Mouse (Mus musculus) layer of hippocampus, postnatal 36 days (tissue): Measurements from ENCODE around the gene Uqcr10. TPM values are rescaled to one million over a fixed set of nuclear protein-coding genes. Genes with fewer than 3 reads are reported as not detected.

Experiments
- DNase-seq, 2 experiments: peaks; one replicate each; pipeline ENCODE4 v3.0.0; 2022
- total RNA-seq, 2 experiments: library from RNA; stranded (reverse); gene quantifications; 2 replicates each; pipeline ENCODE4 v1.2.3; 2021

The Uqcr10 gene
- total RNA-seq, 2 experiments from 2014 or later, result 370 to 401 TPM

- no peak for DNase-seq
Observed at GRCm38 (mm10) chr11:4675126-4675562, 29.0 kb downstream of the Uqcr10 start.

GRCm38 (mm10) chr11:4674593-4674992, 29.5 kb downstream of the Uqcr10 start:
- no peak for DNase-seq

GRCm38 (mm10) chr11:4671736-4672135, 32.4 kb downstream of the Uqcr10 start:
- no peak for DNase-seq

- DNase-seq, result no peak
Observed at GRCm38 (mm10) chr11:4662496-4662878, 41.7 kb downstream of the Uqcr10 start.

GRCm38 (mm10) chr11:4661871-4662495, 42.2 kb downstream of the Uqcr10 start:
- DNase-seq, result no peak

GRCm38 (mm10) chr11:4661324-4661723, 42.8 kb downstream of the Uqcr10 start:
- no peak for DNase-seq

- no peak for DNase-seq
Observed at GRCm38 (mm10) chr11:4660309-4661025, 43.7 kb downstream of the Uqcr10 start.

- DNase-seq, result no peak
Observed at GRCm38 (mm10) chr11:4659818-4660217, 44.3 kb downstream of the Uqcr10 start.

Other genes with a start within 250 kb of the Uqcr10 start
- gene Mtmr3, start 109.5 kb downstream of the Uqcr10 start, total RNA-seq, result 10 to 100 TPM; 71.5 to 73.3 TPM
- not detected for gene Gm11032, start 84.3 kb downstream of the Uqcr10 start, total RNA-seq
- 10 to 100 TPM; 22.2 to 25.8 TPM for gene Ascc2, start 66.6 kb downstream of the Uqcr10 start, total RNA-seq
- 10 to 100 TPM; 33.0 to 38.2 TPM for gene Zmat5, start 336 bp upstream of the Uqcr10 start, total RNA-seq
- 100 to 1,000 TPM; 287 to 306 TPM for gene Cabp7, start 42.4 kb upstream of the Uqcr10 start, total RNA-seq
- gene Nf2, start 145.2 kb upstream of the Uqcr10 start, total RNA-seq, result 100 to 1,000 TPM in 1 of 2 experiments, 10 to 100 TPM in 1; 92.9 to 101 TPM
- 10 to 100 TPM; 81.2 to 86.8 TPM for gene Nipsnap1, start 169.6 kb upstream of the Uqcr10 start, total RNA-seq
- gene Thoc5, start 191.0 kb upstream of the Uqcr10 start, total RNA-seq, result 10 to 100 TPM; 40.4 to 41.2 TPM
- 10 to 100 TPM; 38.5 to 44.9 TPM for gene Nefh, start 243.7 kb upstream of the Uqcr10 start, total RNA-seq